Mouse (Mus musculus): ENCODE results near the gene Cd46.

The Cd46 gene

DNA sequence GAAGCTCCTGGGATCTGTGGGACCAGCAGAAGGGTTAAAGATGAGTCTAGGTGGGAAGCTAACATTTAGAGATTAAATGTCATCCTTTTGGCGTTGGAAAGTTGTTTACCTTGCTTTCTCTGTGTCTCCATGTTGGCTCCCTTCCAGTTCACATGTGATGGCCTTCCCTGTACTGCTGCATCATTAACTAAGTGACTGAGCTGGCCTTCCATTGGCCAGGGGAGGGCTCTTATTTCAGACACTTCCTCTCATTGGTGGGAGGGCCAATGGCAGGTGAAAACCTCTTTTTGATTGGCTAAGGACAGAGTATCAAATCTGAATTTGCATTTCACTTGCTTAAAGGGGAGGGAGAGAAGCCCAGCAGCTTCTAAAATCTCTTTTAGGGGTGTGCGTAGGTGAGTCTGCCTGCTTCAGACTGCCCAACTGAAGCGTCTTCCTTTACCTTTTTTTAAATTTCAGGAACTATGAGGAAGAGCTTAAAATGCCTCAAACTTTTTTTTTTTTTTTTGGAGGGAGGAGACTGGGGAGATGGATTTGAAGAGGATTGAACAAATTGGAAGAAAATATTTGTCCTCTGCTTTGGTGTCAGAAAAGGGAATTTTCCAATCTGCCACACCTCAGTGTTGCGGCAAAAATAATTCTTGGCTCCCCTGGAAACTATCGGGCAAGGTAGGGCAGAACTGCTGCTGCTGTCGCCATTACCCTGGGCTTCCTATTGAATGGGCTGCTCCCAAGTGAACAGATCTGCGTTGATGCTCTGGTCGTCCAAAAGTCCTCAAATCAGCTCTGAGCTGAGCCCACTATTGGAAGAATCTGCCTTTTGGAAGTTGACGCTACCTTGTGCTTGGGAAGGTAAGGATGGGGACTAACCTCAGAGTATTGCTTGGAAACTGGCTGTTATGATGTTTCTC is 73.7 kb downstream of the Cd46 start:
- no peak for DNase-seq

DNA sequence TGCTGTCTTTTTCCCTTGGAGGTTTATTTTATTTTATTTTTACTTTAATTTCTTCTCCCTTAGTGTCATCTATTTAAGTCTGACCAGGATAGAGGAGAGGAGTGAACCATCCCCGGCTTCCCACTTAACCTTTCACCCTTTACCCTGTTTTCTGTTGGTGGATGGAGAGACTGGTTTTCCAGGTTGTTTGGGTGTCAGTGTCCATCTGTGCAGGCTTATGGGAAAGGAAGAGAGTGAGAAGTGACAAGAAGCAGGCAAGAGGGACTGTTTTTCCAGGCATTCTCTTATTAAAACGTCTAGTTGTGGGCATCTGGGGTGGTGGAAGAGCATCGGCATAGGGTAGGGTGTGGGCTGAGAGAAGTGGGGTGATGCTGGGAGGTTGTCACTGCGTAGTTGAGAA is 74.4 kb downstream of the Cd46 start:
- no peak for DNase-seq

DNA sequence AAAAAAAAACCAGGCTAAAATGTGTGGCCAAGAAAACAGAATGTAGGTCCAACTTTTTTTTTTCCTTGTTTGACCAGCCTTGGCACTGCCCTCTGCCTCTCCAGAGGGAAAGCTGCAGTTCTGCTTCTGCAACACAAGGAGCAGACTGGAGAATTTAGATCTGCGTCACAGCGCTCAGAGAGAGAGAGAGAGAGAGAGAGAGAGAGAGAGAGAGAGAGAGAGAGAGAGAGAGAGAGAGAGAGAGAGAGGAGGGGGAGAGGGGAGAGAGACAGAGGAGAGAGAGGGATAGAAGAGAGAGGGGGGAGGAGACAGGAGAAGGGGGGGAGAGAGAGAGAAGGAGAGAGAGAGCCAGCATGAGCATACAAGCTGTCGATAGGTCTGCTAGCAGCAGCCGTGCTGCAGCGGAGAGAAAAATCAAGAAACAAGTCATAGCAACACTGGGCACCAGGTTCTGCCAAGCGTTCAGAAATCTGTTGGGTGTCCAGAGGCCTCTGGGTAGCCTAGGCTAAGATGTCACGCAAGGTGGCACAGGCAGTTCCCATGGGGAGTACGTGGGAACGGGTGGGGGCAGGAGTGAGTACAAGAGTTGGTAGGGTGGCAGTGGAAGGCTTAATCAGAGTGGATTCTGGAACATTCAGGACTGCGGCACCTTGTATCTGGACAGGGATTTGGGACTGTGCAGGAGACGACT is 75.1 kb downstream of the Cd46 start:
- DNase-seq = peak; percentile 39

DNA sequence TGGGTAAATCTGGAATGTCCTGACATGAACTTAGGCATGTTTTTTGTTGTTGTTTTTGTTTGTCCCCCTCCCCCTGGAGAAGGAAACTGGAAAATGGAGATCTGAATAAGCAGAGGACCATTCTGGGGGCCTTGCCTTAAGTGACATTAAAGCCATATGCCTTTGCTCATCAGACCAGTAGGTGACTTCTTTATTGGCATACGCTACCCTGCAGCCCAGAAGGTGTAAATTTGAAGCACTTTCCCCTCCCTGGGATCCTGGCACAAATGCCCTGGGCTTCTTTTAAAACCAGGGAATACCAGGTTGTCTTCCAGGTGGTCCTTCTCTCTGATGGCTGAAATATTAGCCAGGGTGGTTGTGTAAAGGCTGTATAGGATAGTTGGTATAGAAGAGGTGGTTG is 76.8 kb downstream of the Cd46 start:
- no peak for DNase-seq

DNA sequence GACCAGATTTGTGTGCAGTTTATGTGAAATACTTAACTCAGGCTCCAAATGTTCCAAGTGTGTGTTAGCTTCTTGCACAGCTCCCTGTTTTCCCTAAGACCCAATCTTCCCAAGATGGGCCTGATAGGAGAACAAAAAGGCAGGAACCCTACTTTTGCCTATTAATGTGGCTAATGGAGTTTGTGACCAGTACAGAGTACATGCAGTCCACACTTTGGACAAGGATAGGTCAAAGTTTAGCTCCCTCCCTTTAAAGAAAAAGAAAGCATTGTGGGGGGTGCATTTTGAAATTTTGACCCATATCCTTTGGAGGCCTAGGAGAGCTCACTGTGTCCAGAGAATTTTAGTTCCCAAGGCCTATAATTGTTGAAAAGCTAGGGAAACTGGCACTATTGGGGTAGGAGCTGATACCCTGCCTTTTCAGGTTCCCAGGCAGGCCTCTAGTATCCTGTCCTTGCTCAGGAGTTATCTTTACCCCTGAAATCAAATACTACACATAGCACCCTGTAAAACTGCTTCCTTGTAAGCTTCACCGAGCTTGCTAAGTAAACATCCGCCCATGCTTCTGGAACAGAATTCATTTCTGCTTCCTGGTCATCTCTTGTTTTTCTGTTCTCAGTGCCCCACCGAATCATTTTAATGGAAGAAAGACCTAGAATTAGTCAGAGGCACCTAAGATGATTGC is 77.7 kb downstream of the Cd46 start:
- DNase-seq = no peak

DNA sequence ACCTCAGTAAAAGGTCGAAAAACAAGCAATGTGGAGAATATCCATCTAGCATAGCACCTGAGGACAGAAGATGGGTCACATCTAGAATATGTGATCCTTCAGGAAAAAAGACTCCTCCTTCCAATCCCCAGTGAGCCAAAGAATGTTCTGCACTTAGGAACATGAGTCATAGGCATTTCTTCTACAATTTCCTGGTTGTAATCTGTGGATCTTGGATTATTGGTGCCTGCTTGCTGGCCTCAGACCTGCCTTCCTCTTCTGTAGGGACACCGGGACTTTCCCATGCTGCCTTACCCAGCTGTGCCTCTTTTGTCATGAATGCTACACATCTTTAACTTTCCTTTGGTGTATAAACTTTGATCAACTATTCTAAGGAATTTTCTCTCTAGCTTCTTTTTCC is 79.5 kb downstream of the Cd46 start:
- no peak for DNase-seq

DNA sequence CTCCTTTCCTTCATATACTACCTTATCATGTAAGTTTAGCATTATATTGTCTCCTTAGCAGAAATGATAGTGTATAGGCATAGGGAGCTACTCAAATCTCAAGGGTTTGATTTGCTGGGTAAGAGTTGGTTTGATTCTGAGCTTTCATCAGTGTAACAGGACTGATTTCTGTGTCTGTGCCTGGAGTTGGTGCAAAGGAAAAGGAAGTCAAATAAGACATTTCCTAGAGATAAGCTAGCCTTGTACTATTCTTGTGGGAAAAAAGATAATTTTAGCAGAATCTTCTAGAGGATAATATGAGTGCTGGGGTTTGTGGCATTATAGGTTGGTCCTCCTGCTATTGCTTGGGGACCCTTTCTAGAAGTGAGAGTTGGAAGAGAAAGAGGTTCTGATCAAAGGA is 85.8 kb downstream of the Cd46 start:
- no peak for DNase-seq

DNA sequence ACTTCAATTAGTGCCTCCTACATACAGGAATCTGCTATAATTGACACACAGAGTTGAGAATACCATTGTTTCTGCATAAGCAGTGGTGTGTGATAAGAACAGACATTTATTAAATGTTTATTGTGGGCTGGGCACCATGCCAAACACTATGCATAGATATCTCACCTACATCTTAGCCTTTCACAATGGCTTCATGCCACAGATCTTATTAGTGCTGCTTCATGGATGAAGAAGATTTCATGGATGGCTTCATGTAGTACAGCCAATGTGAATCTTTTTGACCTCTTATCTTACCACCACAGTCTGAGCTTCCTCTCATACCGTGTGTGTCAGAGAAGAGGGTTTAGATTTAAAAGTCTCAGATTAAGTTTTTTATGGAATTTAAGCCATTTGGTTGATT is 87.9 kb downstream of the Cd46 start:
- no peak for DNase-seq

DNA sequence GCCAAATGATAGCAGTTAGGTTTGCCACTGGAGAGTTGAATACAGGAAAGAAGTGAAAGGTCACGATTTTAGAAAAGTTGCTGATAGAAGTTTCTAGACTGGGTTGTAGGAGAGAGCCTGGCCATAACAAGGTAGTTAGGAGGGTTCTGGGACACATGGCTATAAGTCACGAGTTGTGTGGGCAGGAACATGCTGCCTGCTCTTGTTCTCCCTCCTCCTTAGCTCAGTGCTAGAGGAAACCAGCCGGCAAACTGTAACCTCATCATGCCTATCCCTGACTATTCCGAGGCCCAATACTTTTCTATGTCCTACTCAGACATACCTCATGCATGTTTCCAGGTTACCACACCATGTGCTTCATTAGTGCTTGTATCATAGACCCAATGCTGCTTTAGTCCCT is 88.7 kb downstream of the Cd46 start:
- DNase-seq = no peak

DNA sequence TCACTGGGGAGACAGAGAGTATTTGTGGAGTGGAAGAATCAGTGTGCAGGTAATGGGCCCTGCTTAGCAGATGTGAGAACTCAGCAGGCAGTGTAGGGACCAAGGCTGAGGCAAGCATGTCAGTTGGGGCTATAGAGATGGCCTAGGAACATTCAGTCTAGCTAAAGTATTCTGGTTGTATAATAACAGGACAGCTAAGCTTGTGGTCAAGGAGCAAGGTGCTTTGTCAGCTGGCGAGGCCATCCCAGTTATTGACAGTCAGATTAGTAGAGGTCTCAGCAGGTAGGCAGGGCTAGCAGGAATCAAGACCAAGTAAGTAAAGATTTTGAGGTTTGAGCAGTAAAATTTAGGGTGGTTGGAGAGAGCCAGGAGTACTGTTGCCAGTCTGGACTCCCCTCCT is 93.7 kb downstream of the Cd46 start:
- no peak for DNase-seq

DNA sequence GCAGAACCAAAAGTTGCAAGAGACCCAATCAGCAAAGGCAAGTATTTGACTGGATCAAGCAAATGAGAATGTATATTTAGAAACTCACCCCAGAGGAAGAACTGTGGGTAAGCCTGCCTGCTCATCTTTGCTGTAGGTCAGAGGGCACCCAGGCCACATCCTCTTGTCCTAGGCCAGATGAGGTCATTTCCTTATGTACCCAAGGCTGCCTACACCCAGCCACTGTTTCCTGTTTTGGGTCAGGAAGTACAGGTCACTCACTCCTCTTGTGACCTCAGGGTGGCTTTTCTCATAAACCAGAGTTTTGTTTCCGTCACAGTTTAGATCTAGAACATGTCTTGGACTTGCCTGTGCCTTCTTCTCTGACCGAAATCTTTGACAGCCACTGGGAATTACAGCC is 96.9 kb downstream of the Cd46 start:
- DNase-seq = no peak

DNA sequence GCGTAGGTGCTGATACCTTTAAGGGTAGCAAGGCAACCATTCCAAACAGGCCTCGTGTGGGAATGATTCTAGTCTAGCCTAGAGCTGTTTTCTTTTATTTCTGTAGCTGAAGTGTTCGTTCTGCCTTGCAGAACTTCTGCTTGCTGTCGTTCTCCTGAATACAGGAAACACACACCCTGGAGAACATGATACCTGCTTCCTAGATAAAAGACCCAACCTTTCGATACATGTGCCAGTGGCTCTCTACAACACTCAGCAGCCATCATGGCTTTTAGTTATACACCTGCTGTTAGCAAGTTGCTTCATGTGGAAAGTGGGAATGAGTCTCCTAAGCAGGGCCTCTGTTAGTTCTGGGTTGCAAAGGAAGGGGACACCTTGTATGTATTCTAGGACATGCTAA is 97.8 kb downstream of the Cd46 start:
- DNase-seq = no peak

DNA sequence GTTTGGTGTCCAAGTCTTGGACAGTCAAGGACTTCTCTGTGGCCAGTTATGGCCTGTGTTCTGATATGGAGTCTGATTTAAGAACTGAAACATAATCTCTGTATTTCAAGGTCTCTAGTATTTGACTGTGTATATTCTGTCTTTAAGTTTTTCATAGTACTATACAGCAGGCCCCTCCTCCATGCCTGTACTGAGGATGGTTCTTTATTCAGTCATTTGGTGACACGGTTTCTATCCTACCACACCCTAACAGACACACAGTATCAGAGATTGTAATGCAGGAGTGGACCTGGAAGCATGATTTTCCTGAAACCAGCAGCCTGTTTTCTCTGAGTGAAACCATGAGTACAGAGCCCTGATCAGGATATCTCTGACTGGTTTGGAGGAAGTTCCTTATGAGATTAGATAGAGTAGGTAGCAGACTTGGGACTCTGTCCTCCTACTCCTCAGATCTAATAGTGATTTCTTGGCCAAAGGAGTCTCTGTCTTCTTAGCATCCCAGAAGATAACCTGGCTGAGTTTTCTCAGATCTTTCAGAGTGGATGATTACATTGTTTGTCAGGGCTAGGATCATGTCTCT is 98.5 kb downstream of the Cd46 start:
- no peak for DNase-seq

DNA sequence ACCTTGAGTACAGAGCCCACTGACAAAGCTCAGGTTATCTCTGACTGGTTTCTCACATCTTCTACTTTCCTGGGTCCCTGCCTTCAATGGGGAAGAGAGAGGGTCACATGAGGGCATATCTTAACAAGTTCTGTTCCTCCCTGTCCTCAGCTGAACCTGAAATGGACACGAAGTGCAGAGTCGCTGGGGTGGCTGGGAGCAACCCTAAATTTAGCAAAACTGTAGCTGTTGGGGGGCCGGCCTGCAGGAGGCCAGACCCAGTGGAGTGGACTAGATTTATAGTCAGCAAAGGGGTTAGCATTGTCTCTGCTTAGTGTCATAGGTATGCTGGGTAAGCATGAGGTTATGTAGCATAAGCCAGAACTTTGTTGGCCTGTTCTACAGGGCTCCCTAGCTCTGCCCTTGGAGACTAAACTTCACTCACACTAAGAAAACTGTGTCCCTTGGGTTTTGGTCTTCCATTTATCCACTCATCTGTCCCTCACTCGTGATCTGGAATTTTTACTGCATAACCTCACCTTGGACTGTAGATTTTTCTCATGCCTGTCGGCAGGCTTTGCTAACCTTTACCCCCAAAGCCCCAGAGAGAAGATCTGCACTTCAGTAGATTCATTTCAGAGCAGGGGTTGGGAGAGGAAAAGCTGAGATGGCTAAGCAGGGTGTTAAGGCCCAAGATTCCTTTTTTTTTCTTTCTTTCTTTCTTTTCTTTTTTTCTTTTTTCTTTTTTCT is 99.3 kb downstream of the Cd46 start:
- no peak for DNase-seq

DNA sequence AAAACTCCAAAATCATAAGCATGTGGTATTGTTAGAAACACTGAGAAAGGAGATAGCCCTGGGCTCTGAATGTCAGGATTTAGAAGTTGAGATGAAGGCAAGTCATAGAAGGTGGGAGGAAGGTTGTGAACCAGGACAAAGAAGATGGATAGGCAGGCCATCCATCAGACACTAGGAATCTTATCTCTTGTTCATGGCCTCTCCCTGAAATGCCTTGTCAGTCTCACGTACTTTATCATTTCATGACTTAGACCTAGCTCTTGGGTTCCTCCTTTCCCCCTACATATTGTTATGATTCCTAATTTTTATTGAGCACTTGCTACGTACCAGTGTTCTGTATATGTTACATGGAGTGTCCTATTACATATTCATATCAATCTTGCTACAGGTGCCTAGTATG is 100.4 kb downstream of the Cd46 start:
- DNase-seq = no peak

DNA sequence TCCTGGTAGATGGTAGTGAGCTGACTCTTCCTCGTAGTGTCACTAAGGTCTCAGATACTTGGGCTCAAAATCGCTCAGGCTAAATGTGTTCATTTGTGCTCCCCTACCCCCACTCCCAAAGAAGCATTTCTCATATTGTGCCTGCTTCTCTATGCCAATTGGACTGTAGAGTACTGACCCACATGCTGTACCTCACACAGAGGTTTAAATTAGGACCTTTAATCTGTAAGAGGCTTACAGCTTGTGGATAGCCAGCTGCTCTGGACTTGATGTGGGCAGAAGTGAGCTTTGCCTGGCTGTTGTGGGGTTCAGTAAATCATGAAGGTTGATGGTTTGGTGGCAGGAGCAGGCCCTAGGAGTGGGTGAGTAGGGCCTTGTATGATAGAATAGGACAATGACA is 101.1 kb downstream of the Cd46 start:
- no peak for DNase-seq

DNA sequence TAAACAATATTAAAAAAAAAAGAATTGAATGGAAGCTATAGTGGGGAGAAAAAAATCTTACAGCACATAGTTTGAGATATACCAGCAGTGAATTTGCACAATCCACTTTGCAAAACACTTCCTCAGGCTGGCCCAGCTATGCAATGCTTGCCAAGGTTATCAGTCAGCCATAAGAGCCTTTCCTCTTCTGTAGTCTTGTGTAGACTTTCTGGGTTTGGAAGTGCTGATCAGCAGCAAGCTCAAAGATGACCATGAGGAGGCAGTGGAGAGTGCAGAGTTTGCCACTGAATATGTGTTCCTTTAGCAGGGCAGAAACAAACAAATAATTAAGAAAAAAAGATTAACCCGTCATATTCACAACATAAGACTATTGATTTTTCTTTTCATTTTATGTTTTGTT is 103.0 kb downstream of the Cd46 start:
- DNase-seq = no peak

Measured in right cerebral cortex, postnatal 4 days (tissue).